ENCODE assay signal across 14 mouse cellular contexts in genomic region chr17:14302356-14302755, GRCm38 (mm10). TPM values are rescaled to one million over a fixed set of nuclear protein-coding genes. Genes with fewer than 3 reads are reported as not detected.
DNase-seq lines count a peak whose midpoint lies in the region; ATAC-seq and TF ChIP-seq lines count a peak whose summit lies in the region.
"Had no signal": no experiment of that assay in that cellular context is flagged by ENCODE, and none has a peak within 500 bp of the region (broad histone marks: within the 10 kb centered on the region; RNA-seq: fewer than 3 reads in every experiment).

No protein-coding gene starts in this region.

- H3K36me3 ChIP-seq in kidney, postnatal 0 days (ENCODE audit: insufficient read depth, low read length), result no peaks in the 10 kb centered on the region
- H3K36me3 ChIP-seq in kidney, embryonic 15.5 days, result no peaks in the 10 kb centered on the region
- H3K36me3 ChIP-seq in neural tube, embryonic 11.5 days (ENCODE audit: control insufficient read depth, insufficient read depth, low read length), result no peaks in the 10 kb centered on the region
- no peaks in the 10 kb centered on the region for H3K36me3 ChIP-seq in hindbrain, embryonic 15.5 days
- H3K36me3 ChIP-seq in lung, postnatal 0 days (ENCODE audit: insufficient read depth, low read length), result no peaks in the 10 kb centered on the region
- H3K36me3 ChIP-seq: liver, embryonic 15.5 days had no signal

- H3K4me3 ChIP-seq in kidney, postnatal 0 days (replicated peaks; ENCODE audit: low read depth, low read length), result no peak overlapping the region
- no peak overlapping the region for H3K4me3 ChIP-seq in kidney, embryonic 15.5 days (replicated peaks)
- no peak overlapping the region for H3K4me3 ChIP-seq in neural tube, embryonic 11.5 days (ENCODE audit: low read depth, low read length)
- H3K4me3 ChIP-seq in hindbrain, embryonic 15.5 days, result no peak overlapping the region
- H3K4me3 ChIP-seq in lung, postnatal 0 days (ENCODE audit: low read depth, low read length), result no peak overlapping the region
- H3K4me3 ChIP-seq: erythroblast, embryonic 14.5 days; left cerebral cortex, adult 2 months; liver, embryonic 15.5 days had no signal

- TF ChIP-seq EP300 in lung, postnatal 0 days (IDR thresholded peaks at IDR 0.05), result no peak

- WGBS in kidney, postnatal 0 days, result 35% methylated on average over 6 of the region's 6 CpGs
- WGBS in kidney, embryonic 15.5 days, result 41% methylated on average over 6 of the region's 6 CpGs
- 24% methylated on average over 6 of the region's 6 CpGs for WGBS in neural tube, embryonic 11.5 days
- 21% methylated on average over 6 of the region's 6 CpGs for WGBS in hindbrain, embryonic 15.5 days
- WGBS in lung, postnatal 0 days, result 49% methylated on average over 6 of the region's 6 CpGs

- H3K4me2 ChIP-seq in kidney, postnatal 0 days (ENCODE audit: low read length), result no peak overlapping the region
- H3K4me2 ChIP-seq in kidney, embryonic 15.5 days, result no peak overlapping the region
- H3K4me2 ChIP-seq in neural tube, embryonic 11.5 days (ENCODE audit: low read depth), result no peak overlapping the region
- no peak overlapping the region for H3K4me2 ChIP-seq in hindbrain, embryonic 15.5 days
- H3K4me2 ChIP-seq in lung, postnatal 0 days (replicated peaks; ENCODE audit: low read depth, low read length), result no peak overlapping the region
- H3K4me2 ChIP-seq: liver, embryonic 15.5 days had no signal

- H3K9me3 ChIP-seq in kidney, postnatal 0 days (replicated peaks; ENCODE audit: low read length), result no peaks in the 10 kb centered on the region
- H3K9me3 ChIP-seq in kidney, embryonic 15.5 days (replicated peaks), result 0 out of 2 replicates have a peak, but pooled peaks cover 3% of the 10 kb centered on the region
- no peaks in the 10 kb centered on the region for H3K9me3 ChIP-seq in neural tube, embryonic 11.5 days (ENCODE audit: control insufficient read depth, low read length)
- no peaks in the 10 kb centered on the region for H3K9me3 ChIP-seq in hindbrain, embryonic 15.5 days
- H3K9me3 ChIP-seq in lung, postnatal 0 days (ENCODE audit: low read length), result no peaks in the 10 kb centered on the region
- H3K9me3 ChIP-seq: liver, embryonic 15.5 days had no signal

- no peak overlapping the region for H3K27ac ChIP-seq in kidney, postnatal 0 days
- H3K27ac ChIP-seq in kidney, embryonic 15.5 days, result no peak overlapping the region
- no peak overlapping the region for H3K27ac ChIP-seq in neural tube, embryonic 11.5 days (ENCODE audit: low read depth, low read length)
- no peak overlapping the region for H3K27ac ChIP-seq in hindbrain, embryonic 15.5 days (replicated peaks)
- H3K27ac ChIP-seq in lung, postnatal 0 days (ENCODE audit: low read length), result no peak overlapping the region
- H3K27ac ChIP-seq: left cerebral cortex, adult 2 months; liver, embryonic 15.5 days had no signal

- ATAC-seq in kidney, postnatal 0 days (replicated peaks; ENCODE audit: low FRiP score, low read depth), result no peak
- no peak for ATAC-seq in kidney, embryonic 15.5 days (replicated peaks; ENCODE audit: low FRiP score)
- ATAC-seq in neural tube, embryonic 11.5 days (ENCODE audit: insufficient read depth, low FRiP score, low TSS enrichment), result no peak
- ATAC-seq in hindbrain, embryonic 15.5 days (ENCODE audit: low FRiP score, low read depth), result peak; percentile 68; the same call in 1 of the 2 replicates
- no peak for ATAC-seq in granulocyte monocyte progenitor cell, adult 5-6 weeks (replicated peaks; ENCODE audit: poor library complexity, severe bottlenecking)
- no peak for ATAC-seq in lung, postnatal 0 days

- DNase-seq in kidney, postnatal 0 days (ENCODE audit: low spot score), result no peak
- peak; percentile 35 for DNase-seq in neural tube, embryonic 11.5 days (ENCODE audit: low spot score)
- DNase-seq in neural tube, embryonic 10.5 days (ENCODE audit: extremely low spot score, low spot score), result no peak
- no peak for DNase-seq in lung, postnatal 0 days (ENCODE audit: low spot score)
- DNase-seq: adrenal gland, adult 8-10 months; cerebellum, adult 9-11 months; gastrocnemius, postnatal 36 days; heart, postnatal 10 days had no signal

- H3K4me1 ChIP-seq in kidney, postnatal 0 days (replicated peaks; ENCODE audit: insufficient read depth, low read length), result no peaks in the 10 kb centered on the region
- H3K4me1 ChIP-seq in kidney, embryonic 15.5 days, result no peaks in the 10 kb centered on the region
- no peaks in the 10 kb centered on the region for H3K4me1 ChIP-seq in neural tube, embryonic 11.5 days (ENCODE audit: control insufficient read depth, insufficient read depth, low read length)
- H3K4me1 ChIP-seq in hindbrain, embryonic 15.5 days (replicated peaks), result peaks cover 11% of the 10 kb centered on the region; the same call in 1 of the 2 replicates
- H3K4me1 ChIP-seq in lung, postnatal 0 days (ENCODE audit: insufficient read depth, low read depth, low read length), result no peaks in the 10 kb centered on the region
- H3K4me1 ChIP-seq: liver, embryonic 15.5 days had no signal

- H3K9ac ChIP-seq in kidney, postnatal 0 days (ENCODE audit: low read depth, low read length), result no peak overlapping the region
- H3K9ac ChIP-seq in kidney, embryonic 15.5 days, result no peak overlapping the region
- H3K9ac ChIP-seq in neural tube, embryonic 11.5 days (ENCODE audit: low read length), result no peak overlapping the region
- H3K9ac ChIP-seq in hindbrain, embryonic 15.5 days, result no peak overlapping the region
- H3K9ac ChIP-seq in lung, postnatal 0 days (replicated peaks; ENCODE audit: low read depth), result no peak overlapping the region
- H3K9ac ChIP-seq: liver, embryonic 15.5 days had no signal

- H3K27me3 ChIP-seq in kidney, postnatal 0 days (ENCODE audit: insufficient read depth, low read length), result no peaks in the 10 kb centered on the region
- no peaks in the 10 kb centered on the region for H3K27me3 ChIP-seq in kidney, embryonic 15.5 days
- H3K27me3 ChIP-seq in neural tube, embryonic 11.5 days (ENCODE audit: control insufficient read depth, insufficient read depth, low read length), result no peaks in the 10 kb centered on the region
- H3K27me3 ChIP-seq in hindbrain, embryonic 15.5 days, result no peaks in the 10 kb centered on the region
- H3K27me3 ChIP-seq in lung, postnatal 0 days (replicated peaks; ENCODE audit: insufficient read depth, low read length), result no peaks in the 10 kb centered on the region
- H3K27me3 ChIP-seq: liver, embryonic 15.5 days had no signal

- 0 out of 2 replicates have a peak, but pooled peaks have one; percentile 16 for TF ChIP-seq CTCF in kidney, postnatal 0 days (IDR thresholded peaks at IDR 0.05; ENCODE audit: low read depth)
- TF ChIP-seq CTCF in lung, postnatal 0 days (IDR thresholded peaks at IDR 0.05), result no peak

RNA-seq across cellular contexts. Expression of gene Smoc2, which starts 23.1 kb away (rescaled TPM):
- 57.5 and 66.1 TPM in 2 replicates for polyA plus RNA-seq in kidney, postnatal 0 days (2015; fragmentation: Nextera tagmentation; extraction: Ambion mirVana)
- 73.9 and 89.7 TPM in 2 replicates for polyA plus RNA-seq in kidney, embryonic 15.5 days (2015; fragmentation: Nextera tagmentation; extraction: Ambion mirVana)
- polyA plus RNA-seq in neural tube, embryonic 11.5 days (2014; fragmentation: Nextera tagmentation; extraction: Ambion mirVana), result 17.1 and 22.1 TPM in 2 replicates
- 4.2 and 6.4 TPM in 2 replicates for polyA plus RNA-seq in hindbrain, embryonic 15.5 days (2015; fragmentation: Nextera tagmentation; extraction: Ambion mirVana)
- not detected in 2 replicates for total RNA-seq in granulocyte monocyte progenitor cell, adult 5-6 weeks (2014; fragmentation: Nextera tagmentation)
- total RNA-seq in granulocyte monocyte progenitor cell, adult 5-6 weeks (2017), result not detected in 2 replicates
- 31.8 and 32.2 TPM in 2 replicates for polyA plus RNA-seq in lung, postnatal 0 days (2015; fragmentation: Nextera tagmentation; extraction: Ambion mirVana)
